Mouse (Mus musculus) liver, adult (tissue): ENCODE measurements around the gene Mdh1.

Experiments used
- GATA4 ChIP-seq: IDR thresholded peaks from 2 replicates; pipeline ENCODE4 v1.6.1; 2014; ENCODE audit warnings: mild to moderate bottlenecking, low read length; ENCODE audit not compliant: insufficient replicate concordance

The Mdh1 gene

GRCm38 (mm10) chr11:21571700-21572381 is at the start of gene Mdh1, which contains the start of gene Wdpcp:
Gene Mdh1, minus strand, starts transcription at chr11:21572367.
Gene Wdpcp, plus strand, starts transcription at chr11:21572235.
- TF ChIP-seq GATA4, result no peak

- no peak for TF ChIP-seq GATA4
Measured at GRCm38 (mm10) chr11:21615915-21616314, 43.7 kb upstream of the Mdh1 start.

- TF ChIP-seq GATA4, result no peak
Measured at GRCm38 (mm10) chr11:21602497-21602896, 30.3 kb upstream of the Mdh1 start.

- no peak for TF ChIP-seq GATA4
Measured at GRCm38 (mm10) chr11:21583286-21583685, 11.1 kb upstream of the Mdh1 start.

GRCm38 (mm10) chr11:21581472-21581871 is 9.3 kb upstream of the Mdh1 start:
- TF ChIP-seq GATA4, result no peak

- TF ChIP-seq GATA4, result no peak
Measured at GRCm38 (mm10) chr11:21570973-21571372, 1.2 kb downstream of the Mdh1 start.

GRCm38 (mm10) chr11:21570109-21570474 is 2.1 kb downstream of the Mdh1 start:
- TF ChIP-seq GATA4, result no peak

GRCm38 (mm10) chr11:21569456-21570108 is 2.6 kb downstream of the Mdh1 start:
- no peak for TF ChIP-seq GATA4

- TF ChIP-seq GATA4, result no peak
Measured at GRCm38 (mm10) chr11:21569002-21569401, 3.2 kb downstream of the Mdh1 start.

- no peak for TF ChIP-seq GATA4
Measured at GRCm38 (mm10) chr11:21567733-21568132, 4.4 kb downstream of the Mdh1 start.

- no peak for TF ChIP-seq GATA4
Measured at GRCm38 (mm10) chr11:21566934-21567333, 5.2 kb downstream of the Mdh1 start.

GRCm38 (mm10) chr11:21564681-21565405 is 7.3 kb downstream of the Mdh1 start:
- peak; percentile 81 for TF ChIP-seq GATA4

GRCm38 (mm10) chr11:21563617-21564325 is 8.4 kb downstream of the Mdh1 start:
- TF ChIP-seq GATA4, result no peak

- TF ChIP-seq GATA4, result no peak
Measured at GRCm38 (mm10) chr11:21561347-21561746, 10.8 kb downstream of the Mdh1 start.

GRCm38 (mm10) chr11:21559727-21560126 is 12.4 kb downstream of the Mdh1 start:
- no peak for TF ChIP-seq GATA4
